Mouse (Mus musculus): ENCODE results near the gene Ccdc28b. TPM values are rescaled to one million over a fixed set of nuclear protein-coding genes. Genes with fewer than 3 reads are reported as not detected.
A peak's percentile ranks its signal among the peaks of the same experiment; 100 is the strongest.

Gene Ccdc28b
- polyA plus RNA-seq, 1 experiment, result 14.8 TPM

DNA sequence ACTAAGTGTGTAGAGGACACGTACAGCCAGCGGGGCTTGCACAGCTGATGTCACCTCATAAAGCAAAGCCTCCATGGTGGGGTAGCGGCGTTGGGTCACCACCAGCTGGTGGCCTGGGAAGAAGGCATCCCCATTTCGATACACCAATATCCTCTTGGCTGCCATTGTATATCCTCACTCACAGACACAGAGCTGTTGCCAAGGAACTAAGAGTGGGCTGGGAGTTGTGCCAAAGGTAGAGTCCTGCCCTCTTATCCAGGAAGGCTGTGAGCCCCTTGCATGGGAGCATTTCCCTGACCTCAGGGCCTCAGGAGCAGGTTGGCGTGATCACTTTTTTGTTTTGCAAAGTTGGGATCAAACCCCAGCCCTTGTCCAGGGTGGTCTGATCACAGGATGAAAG is 9.7 kb downstream of the Ccdc28b start, which contains the start of gene Dcdc2b:
TSS of gene Dcdc2b (minus strand) at position 165 of the 400 bp plus-strand sequence.
- H3K36me3 ChIP-seq (ENCODE audit: control insufficient read depth, insufficient read depth), result no peaks in the 10 kb centered on the region

GRCm38 (mm10) chr4:129610472-129610871 is 13.3 kb downstream of the Ccdc28b start:
- H3ac ChIP-seq (ENCODE audit: control insufficient read depth, insufficient read length), result no peak overlapping the region
- TF ChIP-seq MYOD1 (IDR thresholded peaks at IDR 0.05; ENCODE audit: control insufficient read depth in 1 of 3, insufficient read length in 2 of 3, low read depth in 2 of 3), result peak in 2 of 3 experiments; percentile 17 to 52
- no peak for TF ChIP-seq POLR2A (IDR thresholded peaks at IDR 0.05; ENCODE audit: insufficient read length, low read depth)
- peak; percentile 31 for TF ChIP-seq POLR2AphosphoS2 (IDR thresholded peaks at IDR 0.05; ENCODE audit: insufficient read length, low read depth)
- no peak for TF ChIP-seq E2F4 (IDR thresholded peaks at IDR 0.05; ENCODE audit: insufficient read depth)
- no peak for TF ChIP-seq TCF3 (IDR thresholded peaks at IDR 0.05; ENCODE audit: insufficient read length, low read depth)
- TF ChIP-seq MAX (IDR thresholded peaks at IDR 0.05; ENCODE audit: low read depth), result no peak
- peak in 2 of 3 experiments; percentile 19 to 72 for TF ChIP-seq MYOG (IDR thresholded peaks at IDR 0.05; ENCODE audit: control insufficient read depth in 1 of 3, insufficient read depth in 1 of 3, insufficient read length in 2 of 3, low read depth in 2 of 3)
- TF ChIP-seq USF1 (IDR thresholded peaks at IDR 0.05; ENCODE audit: low read depth), result no peak
- TF ChIP-seq TCF12 (IDR thresholded peaks at IDR 0.05; ENCODE audit: insufficient read depth, poor library complexity, severe bottlenecking), result no peak
- TF ChIP-seq CEBPB (IDR thresholded peaks at IDR 0.05; ENCODE audit: insufficient read depth, poor library complexity, severe bottlenecking), result no peak
- no peak for TF ChIP-seq REST (IDR thresholded peaks at IDR 0.05; ENCODE audit: insufficient read depth, insufficient read length)
- TF ChIP-seq SRF (IDR thresholded peaks at IDR 0.05; ENCODE audit: control insufficient read depth, insufficient read length, low read depth), result no peak
- no peaks in the 10 kb centered on the region for H3K79me2 ChIP-seq (ENCODE audit: control insufficient read depth, insufficient read depth)
- H3K4me2 ChIP-seq (ENCODE audit: low read depth), result no peak overlapping the region
- H3K36me3 ChIP-seq (ENCODE audit: control insufficient read depth, insufficient read depth), result peaks cover 5% of the 10 kb centered on the region
- no peaks in the 10 kb centered on the region for H3K27me3 ChIP-seq (ENCODE audit: control insufficient read depth, insufficient read depth, insufficient read length)
- H3K4me3 ChIP-seq, result no peak overlapping the region

More for the DNA sequence above, 9.7 kb downstream of the Ccdc28b start, which contains the start of gene Dcdc2b:
- H3K4me2 ChIP-seq (ENCODE audit: low read depth), result no peak within 1 kb of the TSS
- no peaks in the 10 kb centered on the region for H3K27me3 ChIP-seq (ENCODE audit: control insufficient read depth, insufficient read depth, insufficient read length)
- H3K4me3 ChIP-seq, result no peak within 1 kb of the TSS
- peaks cover 5% of the 10 kb centered on the region for H3K79me2 ChIP-seq (ENCODE audit: control insufficient read depth, insufficient read depth)
- TF ChIP-seq TCF3 (IDR thresholded peaks at IDR 0.05; ENCODE audit: insufficient read length, low read depth) (no peak), POLR2AphosphoS2 (IDR thresholded peaks at IDR 0.05; ENCODE audit: insufficient read length, low read depth) (peak; percentile 57)
- H3ac ChIP-seq (ENCODE audit: control insufficient read depth, insufficient read length), result no peak within 1 kb of the TSS

DNA sequence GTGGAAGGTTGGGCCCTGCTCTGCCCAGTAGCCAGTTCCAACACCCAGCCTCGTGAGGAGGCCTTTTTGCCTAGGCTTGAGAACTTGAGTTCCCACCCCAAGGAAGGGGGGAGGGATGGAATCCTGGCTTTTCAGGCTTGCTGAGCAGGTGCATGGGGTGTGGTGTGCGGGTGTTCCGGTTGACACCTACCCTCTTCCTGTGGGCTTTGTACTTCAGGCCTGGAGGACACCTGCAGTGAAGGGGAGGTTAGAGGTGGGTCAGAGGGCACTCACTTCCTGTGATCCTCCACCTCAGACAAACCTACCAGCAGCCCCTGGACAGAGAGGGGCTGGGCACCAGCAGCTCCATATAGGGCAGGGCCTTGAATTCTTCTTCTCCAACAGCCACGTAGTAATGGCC is 13.7 kb downstream of the Ccdc28b start:
- Histone ChIP-seq H3ac (ENCODE audit: control insufficient read depth, insufficient read length) (no peak overlapping the region), H3K79me2 (ENCODE audit: control insufficient read depth, insufficient read depth) (no peaks in the 10 kb centered on the region), H3K4me3 (no peak overlapping the region), H3K36me3 (ENCODE audit: control insufficient read depth, insufficient read depth) (peaks cover 5% of the 10 kb centered on the region), H3K27me3 (ENCODE audit: control insufficient read depth, insufficient read depth, insufficient read length) (no peaks in the 10 kb centered on the region), H3K4me2 (ENCODE audit: low read depth) (no peak overlapping the region)
- TF ChIP-seq REST (IDR thresholded peaks at IDR 0.05; ENCODE audit: insufficient read depth, insufficient read length) (no peak), E2F4 (IDR thresholded peaks at IDR 0.05; ENCODE audit: insufficient read depth) (no peak), MAX (IDR thresholded peaks at IDR 0.05; ENCODE audit: low read depth) (no peak), MYOG (IDR thresholded peaks at IDR 0.05; ENCODE audit: control insufficient read depth in 1 of 3, insufficient read depth in 1 of 3, insufficient read length in 2 of 3, low read depth in 2 of 3) (no peak), CEBPB (IDR thresholded peaks at IDR 0.05; ENCODE audit: insufficient read depth, poor library complexity, severe bottlenecking) (no peak), POLR2AphosphoS2 (IDR thresholded peaks at IDR 0.05; ENCODE audit: insufficient read length, low read depth) (no peak), POLR2A (IDR thresholded peaks at IDR 0.05; ENCODE audit: insufficient read length, low read depth) (no peak), SRF (IDR thresholded peaks at IDR 0.05; ENCODE audit: control insufficient read depth, insufficient read length, low read depth) (no peak), TCF3 (IDR thresholded peaks at IDR 0.05; ENCODE audit: insufficient read length, low read depth) (no peak), USF1 (IDR thresholded peaks at IDR 0.05; ENCODE audit: low read depth) (no peak), MYOD1 (IDR thresholded peaks at IDR 0.05; ENCODE audit: control insufficient read depth in 1 of 3, insufficient read length in 2 of 3, low read depth in 2 of 3) (no peak), TCF12 (IDR thresholded peaks at IDR 0.05; ENCODE audit: insufficient read depth, poor library complexity, severe bottlenecking) (no peak)

DNA sequence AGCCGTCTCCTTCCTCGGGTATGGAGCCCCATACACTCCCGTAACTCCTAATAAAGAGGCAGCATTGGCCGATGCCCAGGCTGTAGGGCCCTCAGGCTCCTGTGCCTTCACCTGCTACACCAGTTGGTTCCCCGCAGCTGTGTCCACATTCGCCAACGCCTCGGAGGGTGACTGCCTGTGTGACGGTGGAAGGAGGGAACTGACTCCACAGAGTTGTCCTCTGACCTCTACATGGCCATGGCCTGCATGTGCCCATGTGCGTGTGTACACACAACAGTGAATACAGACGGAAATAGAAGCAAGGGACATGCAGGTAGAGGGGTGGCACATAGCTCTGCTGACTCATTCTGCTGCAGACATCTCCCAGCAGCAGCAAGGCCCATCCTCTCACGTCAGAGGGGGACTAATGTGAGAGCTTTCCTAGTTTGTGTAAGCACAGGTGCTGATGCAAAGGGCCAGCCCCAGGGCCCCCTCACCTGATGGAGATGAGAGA is 14.6 kb downstream of the Ccdc28b start:
- no peak overlapping the region for H3ac ChIP-seq (ENCODE audit: control insufficient read depth, insufficient read length)
- no peak overlapping the region for H3K4me3 ChIP-seq
- no peak for TF ChIP-seq TCF12 (IDR thresholded peaks at IDR 0.05; ENCODE audit: insufficient read depth, poor library complexity, severe bottlenecking)
- TF ChIP-seq POLR2AphosphoS2 (IDR thresholded peaks at IDR 0.05; ENCODE audit: insufficient read length, low read depth), result peak; percentile 18
- no peak overlapping the region for H3K4me2 ChIP-seq (ENCODE audit: low read depth)
- no peaks in the 10 kb centered on the region for H3K27me3 ChIP-seq (ENCODE audit: control insufficient read depth, insufficient read depth, insufficient read length)
- H3K79me2 ChIP-seq (ENCODE audit: control insufficient read depth, insufficient read depth), result no peaks in the 10 kb centered on the region
- H3K36me3 ChIP-seq (ENCODE audit: control insufficient read depth, insufficient read depth), result peaks cover 7% of the 10 kb centered on the region

DNA sequence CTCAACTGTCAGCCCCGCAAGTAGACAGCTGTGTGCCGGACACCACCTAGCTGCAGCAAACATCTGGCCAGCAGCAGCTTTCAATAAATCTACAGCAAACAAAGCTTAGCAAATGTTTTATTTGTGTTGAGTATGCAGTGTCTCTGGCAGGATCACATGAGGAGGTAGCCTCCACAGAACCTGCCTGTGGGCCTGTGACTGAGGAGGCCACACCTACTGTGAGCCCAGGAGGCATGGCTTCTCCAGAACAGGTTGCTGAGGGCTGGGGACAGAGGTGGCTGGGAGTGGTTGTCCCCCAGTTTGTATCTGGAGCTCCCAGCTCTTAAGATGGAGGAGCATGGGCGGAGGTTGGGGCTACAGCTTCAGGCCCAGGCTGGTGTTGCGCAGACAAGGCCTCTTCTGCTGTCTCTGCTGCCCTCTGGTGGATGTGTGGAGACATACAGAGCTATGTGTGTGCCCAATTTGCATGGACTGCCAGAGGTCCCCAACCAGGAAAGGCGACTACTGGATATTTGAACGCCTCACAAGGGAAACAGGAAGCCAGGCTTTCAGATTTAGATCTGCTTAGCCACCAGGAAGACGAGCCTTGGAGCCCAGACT is 15.2 kb downstream of the Ccdc28b start:
- Histone ChIP-seq H3ac (ENCODE audit: control insufficient read depth, insufficient read length) (no peak overlapping the region), H3K4me3 (no peak overlapping the region), H3K27me3 (ENCODE audit: control insufficient read depth, insufficient read depth, insufficient read length) (no peaks in the 10 kb centered on the region), H3K4me2 (ENCODE audit: low read depth) (no peak overlapping the region), H3K79me2 (ENCODE audit: control insufficient read depth, insufficient read depth) (peaks cover under 1% of the 10 kb centered on the region), H3K36me3 (ENCODE audit: control insufficient read depth, insufficient read depth) (peaks cover 12% of the 10 kb centered on the region)
- TF ChIP-seq POLR2AphosphoS2 (IDR thresholded peaks at IDR 0.05; ENCODE audit: insufficient read length, low read depth) (peak; percentile 52), MAX (IDR thresholded peaks at IDR 0.05; ENCODE audit: low read depth) (no peak)

Data from myocyte (in vitro differentiated cells).